Mouse (Mus musculus): ENCODE measurements around the gene Ppp2r3c.

- TF ChIP-seq CTCF (IDR thresholded peaks at IDR 0.05) (no peak), EP300 (IDR thresholded peaks at IDR 0.05; ENCODE audit: insufficient read depth, low read depth, low read length) (no peak), POLR2A (IDR thresholded peaks at IDR 0.05; ENCODE audit: insufficient read depth, low read depth, low read length) (no peak)
Measured at GRCm38 (mm10) chr12:55311841-55312240, 9.0 kb upstream of the Ppp2r3c start.
